ENCODE assay signal across 12 mouse cellular contexts in the genomic region with DNA sequence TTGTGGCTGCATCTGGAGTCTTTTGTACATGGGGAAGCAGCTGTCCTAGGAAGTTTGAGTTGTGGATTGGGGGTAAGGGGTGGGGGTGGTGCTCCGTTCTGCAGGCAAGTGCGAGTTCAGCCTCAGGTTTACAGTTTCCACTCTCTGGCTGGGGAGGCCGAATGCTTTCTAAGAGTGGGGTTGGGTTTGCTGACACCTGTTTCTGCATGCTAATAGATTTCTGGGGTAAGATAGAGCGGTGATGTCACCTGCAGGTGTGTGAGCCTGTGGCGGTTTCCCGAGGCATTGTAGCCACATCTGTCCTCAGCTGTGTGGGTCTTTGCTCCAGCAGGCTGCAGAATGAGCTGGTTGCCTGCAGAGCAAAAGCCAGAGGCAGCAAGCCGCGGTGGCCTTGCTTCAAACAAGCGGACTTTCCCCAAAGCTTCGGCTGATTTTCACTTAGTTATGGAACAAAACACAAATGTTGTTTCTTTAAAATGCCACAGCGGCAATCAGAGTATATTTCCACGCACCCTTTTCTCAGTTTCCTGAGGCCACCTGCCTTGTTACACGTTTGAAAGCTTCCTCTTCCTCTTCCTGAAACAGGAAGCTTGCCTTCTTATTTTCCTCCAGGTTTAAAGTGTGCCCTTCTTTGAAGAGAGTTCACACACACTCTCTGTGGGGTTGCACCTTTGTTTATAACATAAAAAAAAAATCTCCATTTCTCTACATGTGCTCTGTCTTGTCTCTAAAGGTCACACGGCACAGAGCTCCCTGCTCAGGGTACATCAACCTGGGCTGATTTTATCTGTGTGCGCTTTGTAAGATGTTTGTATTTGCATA.
DNase-seq lines count a peak whose midpoint lies in the region; ATAC-seq lines count a peak whose summit lies in the region.
"Had no signal": no experiment of that assay in that cellular context is flagged by ENCODE, and none has a peak within 500 bp of the region (broad histone marks: within the 10 kb centered on the region; RNA-seq: fewer than 3 reads in every experiment).

No protein-coding gene starts in this region.

- H3K4me1 ChIP-seq in heart, embryonic 12.5 days (replicated peaks), result peaks cover 14% of the 10 kb centered on the region
- H3K4me1 ChIP-seq in midbrain, embryonic 15.5 days, result peaks cover 11% of the 10 kb centered on the region

- no peak overlapping the region for H3K9ac ChIP-seq in heart, embryonic 12.5 days
- H3K9ac ChIP-seq in midbrain, embryonic 15.5 days, result no peak overlapping the region
- H3K9ac ChIP-seq: hindbrain, embryonic 14.5 days had no signal

- H3K4me3 ChIP-seq in heart, embryonic 12.5 days, result no peak overlapping the region
- no peak overlapping the region for H3K4me3 ChIP-seq in midbrain, embryonic 15.5 days

- peak overlapping the region; percentile 30 for H3K4me2 ChIP-seq in heart, embryonic 12.5 days
- H3K4me2 ChIP-seq in midbrain, embryonic 15.5 days, result no peak overlapping the region
- H3K4me2 ChIP-seq: hindbrain, embryonic 14.5 days had no signal

- no peak for ATAC-seq in heart, embryonic 12.5 days (ENCODE audit: insufficient number of reproducible peaks, low FRiP score)
- peak; percentile 17; the same call in 1 of the 2 replicates for ATAC-seq in midbrain, embryonic 15.5 days (replicated peaks)

- no peak overlapping the region for H3K27ac ChIP-seq in heart, embryonic 12.5 days (ENCODE audit: poor library complexity, severe bottlenecking)
- no peak overlapping the region for H3K27ac ChIP-seq in midbrain, embryonic 15.5 days
- H3K27ac ChIP-seq: hindbrain, embryonic 14.5 days had no signal

- no peaks in the 10 kb centered on the region for H3K27me3 ChIP-seq in heart, embryonic 12.5 days (replicated peaks)
- H3K27me3 ChIP-seq in midbrain, embryonic 15.5 days (replicated peaks), result no peaks in the 10 kb centered on the region

- no peaks in the 10 kb centered on the region for H3K9me3 ChIP-seq in heart, embryonic 12.5 days (replicated peaks)
- no peaks in the 10 kb centered on the region for H3K9me3 ChIP-seq in midbrain, embryonic 15.5 days
- H3K9me3 ChIP-seq: G1E had no signal

- DNase-seq in heart, postnatal 4 days, result no peak
- DNase-seq in testis, postnatal 14 days (ENCODE audit: low spot score), result peak; percentile 32
- DNase-seq in testis, postnatal 10 days (ENCODE audit: low spot score), result no peak
- peak; percentile 79 for DNase-seq in thymus, postnatal 4 days
- DNase-seq in left cerebral cortex, postnatal 10 days (ENCODE audit: extremely low spot score in 1 of 2, low spot score in 2 of 2), result no peak
- no peak for DNase-seq in frontal cortex, postnatal 10 days (ENCODE audit: low spot score in 2 of 2)
- DNase-seq: cerebellum, postnatal 25 days; lung, adult 2 months had no signal

- no peaks in the 10 kb centered on the region for H3K36me3 ChIP-seq in heart, embryonic 12.5 days
- no peaks in the 10 kb centered on the region for H3K36me3 ChIP-seq in midbrain, embryonic 15.5 days (replicated peaks)
- H3K36me3 ChIP-seq: G1E had no signal

- intact Hi-C loops in left cerebral cortex, postnatal 10 days (cut with DNase I), result no loop called here

- WGBS in heart, embryonic 12.5 days, result 40% methylated on average over 15 of the region's 15 CpGs
- 32% methylated on average over 15 of the region's 15 CpGs for whole genome bisulfite sequencing in midbrain, embryonic 15.5 days

Comparison
In these comparisons a context has a peak if more than half of its experiments do, and no peak if none do; other contexts are left out.
1. DNase-seq: peak in testis, postnatal 14 days (single experiment) and thymus, postnatal 4 days (single experiment); none in heart, postnatal 4 days (single experiment), testis, postnatal 10 days (single experiment), left cerebral cortex, postnatal 10 days (0 of 2) and frontal cortex, postnatal 10 days (0 of 2).